Mouse (Mus musculus) lung, postnatal 25 days (tissue): ENCODE data around the gene Ipp.

ENCODE experiments used
- DNase-seq: peaks from one replicate; pipeline ENCODE4 v3.0.0; 2022; ENCODE audit warnings: low spot score

The Ipp gene

GRCm38 (mm10) chr4:116507425-116508218 is at the start of gene Ipp:
Ipp (plus strand) TSS chr4:116507549.
- peak; percentile 95 for DNase-seq

- no peak for DNase-seq
Observed at GRCm38 (mm10) chr4:116461943-116462342, 45.4 kb upstream of the Ipp start.

- no peak for DNase-seq
Observed at GRCm38 (mm10) chr4:116463231-116464125, 43.9 kb upstream of the Ipp start.

GRCm38 (mm10) chr4:116464126-116464981 is 43.0 kb upstream of the Ipp start, which contains the start of gene Mast2:
Mast2 (minus strand) TSS chr4:116464183.
- DNase-seq, result peak; percentile 76

- no peak for DNase-seq
Observed at GRCm38 (mm10) chr4:116481322-116481721, 26.0 kb upstream of the Ipp start.

GRCm38 (mm10) chr4:116483476-116483875 is 23.9 kb upstream of the Ipp start:
- DNase-seq, result no peak

- DNase-seq, result peak; percentile 88
Observed at GRCm38 (mm10) chr4:116491119-116491536, 16.2 kb upstream of the Ipp start.

GRCm38 (mm10) chr4:116491886-116492285 is 15.5 kb upstream of the Ipp start:
- no peak for DNase-seq

- DNase-seq, result no peak
Observed at GRCm38 (mm10) chr4:116492460-116492859, 14.9 kb upstream of the Ipp start.

- no peak for DNase-seq
Observed at GRCm38 (mm10) chr4:116493646-116494045, 13.7 kb upstream of the Ipp start.

- no peak for DNase-seq
Observed at GRCm38 (mm10) chr4:116499978-116500377, 7.4 kb upstream of the Ipp start.

- DNase-seq, result no peak
Observed at GRCm38 (mm10) chr4:116506886-116507424, 394 bp upstream of the Ipp start.

- no peak for DNase-seq
Observed at GRCm38 (mm10) chr4:116531109-116531508, 23.8 kb downstream of the Ipp start.

- no peak for DNase-seq
Observed at GRCm38 (mm10) chr4:116536351-116536750, 29.0 kb downstream of the Ipp start.

- DNase-seq, result no peak
Observed at GRCm38 (mm10) chr4:116537737-116538136, 30.4 kb downstream of the Ipp start.

GRCm38 (mm10) chr4:116550432-116550831 is 43.1 kb downstream of the Ipp start:
- no peak for DNase-seq

- no peak for DNase-seq
Observed at GRCm38 (mm10) chr4:116553035-116553434, 45.7 kb downstream of the Ipp start.

GRCm38 (mm10) chr4:116555413-116556300 is 48.3 kb downstream of the Ipp start, which contains the start of gene Tmem69:
Tmem69 (minus strand) TSS chr4:116555936.
- DNase-seq, result peak; percentile 81

- peak; percentile 96 for DNase-seq
Observed at GRCm38 (mm10) chr4:116556561-116557305, 49.4 kb downstream of the Ipp start.
